Mouse (Mus musculus) adrenal gland, postnatal 25 days (tissue): Measurements from ENCODE around the gene Itln1. TPM values are rescaled to one million over a fixed set of nuclear protein-coding genes. Genes with fewer than 3 reads are reported as not detected.

Experiments used
- total RNA-seq: library from RNA; stranded (reverse); gene quantifications from 2 replicates; pipeline ENCODE4 v1.2.3, GENCODE M21; 2021

Itln1 gene
- total RNA-seq, 1 experiment from 2014 or later = not detected

Other genes starting within 250 kb of the Itln1 start
- gene Usp21, start 247.3 kb downstream of the Itln1 start, total RNA-seq = 47.8 and 50.5 TPM in 2 replicates
- gene Ufc1, start 240.3 kb downstream of the Itln1 start, total RNA-seq = 132 and 151 TPM in 2 replicates
- gene Dedd, start 206.1 kb downstream of the Itln1 start, total RNA-seq = 35.9 and 36.5 TPM in 2 replicates
- 83.2 and 86.9 TPM in 2 replicates for gene Nit1, start 189.6 kb downstream of the Itln1 start, total RNA-seq
- gene Pfdn2, start 189.6 kb downstream of the Itln1 start, total RNA-seq = 140 and 145 TPM in 2 replicates
- 1.4 and 4.9 TPM in 2 replicates for gene Klhdc9, start 174.5 kb downstream of the Itln1 start, total RNA-seq
- gene Nectin4, start 165.2 kb downstream of the Itln1 start, total RNA-seq = 0.12 TPM in 1 of 2 replicates, not detected in the other
- gene Arhgap30, start 146.3 kb downstream of the Itln1 start, total RNA-seq = 1.8 and 2.2 TPM in 2 replicates
- gene Usf1, start 124.0 kb downstream of the Itln1 start, total RNA-seq = 62.9 and 95.1 TPM in 2 replicates
- 5.2 and 6.3 TPM in 2 replicates for gene Tstd1, start 116.4 kb downstream of the Itln1 start, total RNA-seq
- gene F11r, start 97.8 kb downstream of the Itln1 start, total RNA-seq = 40.1 and 59.7 TPM in 2 replicates
- 9.2 and 11.9 TPM in 2 replicates for gene Alyref2, start 31.8 kb downstream of the Itln1 start, total RNA-seq
- gene Cd244a, start 23.9 kb upstream of the Itln1 start, total RNA-seq = 0.70 TPM in 1 of 2 replicates, not detected in the other
- gene Ly9, start 72.1 kb upstream of the Itln1 start, total RNA-seq = 0.48 and 0.67 TPM in 2 replicates
- gene Slamf7, start 117.7 kb upstream of the Itln1 start, total RNA-seq = 0.30 TPM in 1 of 2 replicates, not detected in the other
- 1.3 and 1.6 TPM in 2 replicates for gene Cd48, start 146.7 kb upstream of the Itln1 start, total RNA-seq
- gene Slamf1, start 231.8 kb upstream of the Itln1 start, total RNA-seq = not detected in 2 replicates